ENCODE assay signal across 18 mouse cellular contexts in genomic region chr9:41915571-41915970, GRCm38 (mm10).
DNase-seq lines count a peak whose midpoint lies in the region; ATAC-seq and TF ChIP-seq lines count a peak whose summit lies in the region.
"Had no signal": no experiment of that assay in that cellular context is flagged by ENCODE, and none has a peak within 500 bp of the region (broad histone marks: within the 10 kb centered on the region; RNA-seq: fewer than 3 reads in every experiment).

No protein-coding gene starts in this region.

- no peak overlapping the region for H3K4me3 ChIP-seq in neural tube, embryonic 13.5 days
- no peak overlapping the region for H3K4me3 ChIP-seq in forebrain, embryonic 12.5 days (replicated peaks)
- no peak overlapping the region for H3K4me3 ChIP-seq in hindbrain, postnatal 0 days (ENCODE audit: low read length)
- H3K4me3 ChIP-seq: lung, embryonic 15.5 days; midbrain, embryonic 12.5 days had no signal

- no peaks in the 10 kb centered on the region for H3K27me3 ChIP-seq in neural tube, embryonic 13.5 days
- H3K27me3 ChIP-seq in forebrain, embryonic 12.5 days, result no peaks in the 10 kb centered on the region
- no peaks in the 10 kb centered on the region for H3K27me3 ChIP-seq in hindbrain, postnatal 0 days (ENCODE audit: insufficient read depth, low read length)
- H3K27me3 ChIP-seq: lung, embryonic 15.5 days; midbrain, embryonic 12.5 days; Patski had no signal

- peak; percentile 16; the same call in 1 of the 2 replicates for TF ChIP-seq CTCF in hindbrain, postnatal 0 days (IDR thresholded peaks at IDR 0.05; ENCODE audit: low read depth)

- no peaks in the 10 kb centered on the region for H3K9me3 ChIP-seq in neural tube, embryonic 13.5 days
- no peaks in the 10 kb centered on the region; the same call in 1 of the 2 replicates for H3K9me3 ChIP-seq in forebrain, embryonic 12.5 days
- no peaks in the 10 kb centered on the region for H3K9me3 ChIP-seq in hindbrain, postnatal 0 days (ENCODE audit: low read length)
- H3K9me3 ChIP-seq: lung, embryonic 15.5 days; midbrain, embryonic 12.5 days had no signal

- no peak for ATAC-seq in neural tube, embryonic 13.5 days (ENCODE audit: low read depth)
- no peak for ATAC-seq in forebrain, embryonic 12.5 days (ENCODE audit: low FRiP score)
- no peak for ATAC-seq in hindbrain, postnatal 0 days
- ATAC-seq: Patski had no signal

- H3K27ac ChIP-seq in neural tube, embryonic 13.5 days (replicated peaks), result peak overlapping the region; percentile 62
- H3K27ac ChIP-seq in forebrain, embryonic 12.5 days, result peak overlapping the region; percentile 9; the same call in 1 of the 2 replicates
- H3K27ac ChIP-seq in hindbrain, postnatal 0 days, result no peak overlapping the region
- H3K27ac ChIP-seq: liver, embryonic 14.5 days; lung, embryonic 15.5 days; macrophage; midbrain, embryonic 12.5 days had no signal

- DNase-seq in neural tube, embryonic 10.5 days (ENCODE audit: extremely low spot score, low spot score), result no peak
- DNase-seq in hindbrain, postnatal 0 days (ENCODE audit: low spot score), result no peak
- no peak for DNase-seq in layer of hippocampus, postnatal 36 days
- DNase-seq in urinary bladder, postnatal 25 days (ENCODE audit: low spot score), result no peak
- no peak for DNase-seq in frontal cortex, postnatal 10 days (ENCODE audit: low spot score in 2 of 2)
- DNase-seq: adrenal gland, postnatal 14 days; cerebellum, adult 2 months; cerebellum, postnatal 36 days; gastrocnemius, postnatal 10 days; heart, adult 18-20 months; kidney, adult 11 months had no signal

- H3K9ac ChIP-seq in neural tube, embryonic 13.5 days, result no peak overlapping the region
- H3K9ac ChIP-seq in forebrain, embryonic 12.5 days, result no peak overlapping the region
- no peak overlapping the region for H3K9ac ChIP-seq in hindbrain, postnatal 0 days (replicated peaks; ENCODE audit: low read length)
- H3K9ac ChIP-seq: liver, embryonic 14.5 days; lung, embryonic 15.5 days; midbrain, embryonic 12.5 days had no signal

- H3K4me1 ChIP-seq in neural tube, embryonic 13.5 days (replicated peaks), result peaks cover 49% of the 10 kb centered on the region
- H3K4me1 ChIP-seq in forebrain, embryonic 12.5 days, result peaks cover 43% of the 10 kb centered on the region
- peaks cover 11% of the 10 kb centered on the region; the same call in 1 of the 2 replicates for H3K4me1 ChIP-seq in hindbrain, postnatal 0 days (ENCODE audit: insufficient read depth, low read length)
- H3K4me1 ChIP-seq: lung, embryonic 15.5 days had no signal

- H3K4me2 ChIP-seq in neural tube, embryonic 13.5 days, result no peak overlapping the region
- no peak overlapping the region for H3K4me2 ChIP-seq in forebrain, embryonic 12.5 days
- no peak overlapping the region for H3K4me2 ChIP-seq in hindbrain, postnatal 0 days (ENCODE audit: low read depth, low read length)
- H3K4me2 ChIP-seq: lung, embryonic 15.5 days; midbrain, embryonic 12.5 days had no signal

- 62% methylated on average over 8 of the region's 8 CpGs for WGBS in neural tube, embryonic 13.5 days
- WGBS in forebrain, embryonic 12.5 days, result 52% methylated on average over 8 of the region's 8 CpGs
- WGBS in hindbrain, postnatal 0 days, result 63% methylated on average over 8 of the region's 8 CpGs

- H3K36me3 ChIP-seq in neural tube, embryonic 13.5 days, result no peaks in the 10 kb centered on the region
- no peaks in the 10 kb centered on the region for H3K36me3 ChIP-seq in forebrain, embryonic 12.5 days (replicated peaks)
- no peaks in the 10 kb centered on the region for H3K36me3 ChIP-seq in hindbrain, postnatal 0 days (ENCODE audit: insufficient read depth, low read length)
- H3K36me3 ChIP-seq: lung, embryonic 15.5 days; midbrain, embryonic 12.5 days had no signal
